Mouse (Mus musculus): ENCODE data around the gene Elp1.
A peak's percentile ranks its signal among the peaks of the same experiment; 100 is the strongest.

DNA sequence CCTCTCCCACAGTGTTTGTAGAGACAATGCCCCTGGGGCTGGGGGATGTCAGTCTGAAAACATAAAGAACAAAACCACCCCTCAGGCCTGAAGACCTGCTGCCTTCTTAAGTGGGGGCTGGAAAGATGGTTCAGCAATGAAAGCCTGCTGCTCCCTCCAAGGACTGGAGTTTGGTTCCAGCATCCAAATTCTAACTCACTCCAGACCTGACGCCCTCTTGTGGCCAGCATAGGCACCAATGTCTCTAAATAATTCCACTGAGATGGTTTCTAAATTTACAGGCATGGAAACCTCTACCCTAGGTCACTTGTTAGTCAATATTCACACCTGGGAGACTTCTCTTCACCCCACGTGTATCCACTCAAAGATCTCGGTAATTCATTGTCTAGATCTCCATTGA lies 80.7 kb downstream of the Elp1 start:
- TF ChIP-seq POLR2A (IDR thresholded peaks at IDR 0.05; ENCODE audit: extremely low read depth, insufficient read depth, low read length), result no peak
- TF ChIP-seq CTCF (IDR thresholded peaks at IDR 0.05; ENCODE audit: extremely low read depth, insufficient read depth, low read length), result peak; percentile 49
